ENCODE assay signal across 7 mouse cellular contexts in the genomic region with DNA sequence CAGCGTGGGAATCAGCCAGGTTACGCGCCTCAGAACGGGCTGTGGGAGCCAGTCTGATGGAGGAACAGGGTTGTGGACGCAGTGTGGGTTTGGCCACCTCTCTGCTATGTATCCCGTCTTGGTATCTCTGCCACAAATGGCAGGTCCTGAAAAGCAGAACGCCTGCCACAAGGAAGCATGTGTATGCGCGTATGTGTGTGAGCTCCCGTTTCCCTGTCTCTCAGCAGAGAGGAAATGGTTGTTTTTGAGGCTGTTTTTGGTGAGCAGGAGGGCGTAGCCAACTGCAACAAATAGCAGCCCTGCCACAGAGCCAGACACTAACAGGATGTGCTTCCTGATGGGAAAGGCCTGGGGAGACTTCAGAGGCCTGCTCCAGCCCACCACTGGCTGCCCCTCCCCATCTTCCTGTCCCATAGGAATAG. TPM values are rescaled to one million over a fixed set of nuclear protein-coding genes. Genes with fewer than 3 reads are reported as not detected.
DNase-seq lines count a peak whose midpoint lies in the region; ATAC-seq and TF ChIP-seq lines count a peak whose summit lies in the region.

No protein-coding gene starts in this region.

- H3K9me3 ChIP-seq in embryonic facial prominence, embryonic 15.5 days (replicated peaks): no peaks in the 10 kb centered on the region

- TF ChIP-seq POLR2A in bone marrow macrophage, adult 2 months (IDR thresholded peaks at IDR 0.05; ENCODE audit: borderline replicate concordance, low read depth, low read length): no peak

- WGBS in embryonic facial prominence, embryonic 15.5 days: 41% methylated on average over 11 of the region's 11 CpGs

- no peaks in the 10 kb centered on the region for H3K36me3 ChIP-seq in embryonic facial prominence, embryonic 15.5 days

- no peak for ATAC-seq in embryonic facial prominence, embryonic 15.5 days (ENCODE audit: insufficient number of reproducible peaks, low FRiP score, low TSS enrichment, low read depth)

- DNase-seq in heart, postnatal 14 days: peak; percentile 71 to 72
- peak; percentile 78 to 86 for DNase-seq in kidney, postnatal 36 days
- DNase-seq in mesoderm, embryonic 11.5 days (ENCODE audit: low read depth, low spot score): peak; percentile 9
- DNase-seq in B cell, adult 2 months: no peak
- DNase-seq in layer of hippocampus, adult 8-10 months (ENCODE audit: low spot score in 2 of 2): no peak

- no peaks in the 10 kb centered on the region for H3K27me3 ChIP-seq in embryonic facial prominence, embryonic 15.5 days

- no peak overlapping the region for H3K9ac ChIP-seq in embryonic facial prominence, embryonic 15.5 days

- no peak for TF ChIP-seq CTCF in bone marrow macrophage, adult 2 months (IDR thresholded peaks at IDR 0.05; ENCODE audit: low read depth, low read length)

- intact Hi-C loops in heart, postnatal 14 days (cut with DNase I): no loop called here

- no peak overlapping the region for H3K4me3 ChIP-seq in bone marrow macrophage, adult 2 months (ENCODE audit: insufficient read depth, low read length)
- H3K4me3 ChIP-seq in embryonic facial prominence, embryonic 15.5 days (replicated peaks): peak overlapping the region; percentile 32

- H3K4me1 ChIP-seq in bone marrow macrophage, adult 2 months (ENCODE audit: control insufficient read depth, insufficient read depth, low read length): peaks cover 27% of the 10 kb centered on the region
- H3K4me1 ChIP-seq in embryonic facial prominence, embryonic 15.5 days: peaks cover 87% of the 10 kb centered on the region

- 0 out of 2 replicates have a peak overlapping the region, but pooled peaks have one; percentile 12 for H3K27ac ChIP-seq in bone marrow macrophage, adult 2 months (ENCODE audit: insufficient read depth, low read depth, low read length)
- H3K27ac ChIP-seq in embryonic facial prominence, embryonic 15.5 days (replicated peaks): peak overlapping the region; percentile 97

- peak overlapping the region; percentile 35 for H3K4me2 ChIP-seq in embryonic facial prominence, embryonic 15.5 days (replicated peaks)

RNA-seq across cellular contexts. Expression of a gene that starts 2.4 kb away (rescaled TPM):
- polyA plus RNA-seq in bone marrow macrophage, adult 2 months (2012; ENCODE audit: insufficient read depth, insufficient read length, missing spikeins): 0.80 TPM in 1 of 2 replicates, not detected in the other
- 29.8 and 32.5 TPM in 2 replicates for polyA plus RNA-seq in embryonic facial prominence, embryonic 15.5 days (2015; fragmentation: Nextera tagmentation; extraction: Ambion mirVana)
- total RNA-seq in heart, postnatal 14 days (2021): 10 to 100 TPM; 35.5 to 39.1 TPM
- total RNA-seq in layer of hippocampus, adult 8-10 months (2022): 1 to 10 TPM; 7.4 to 9.3 (median 8.1) TPM

RNA-seq across cellular contexts. Expression of a gene that starts 34.8 kb away (rescaled TPM):
- polyA plus RNA-seq in bone marrow macrophage, adult 2 months (2012; ENCODE audit: insufficient read depth, insufficient read length, missing spikeins): 8.3 and 9.5 TPM in 2 replicates
- 42.3 and 49.2 TPM in 2 replicates for polyA plus RNA-seq in embryonic facial prominence, embryonic 15.5 days (2015; fragmentation: Nextera tagmentation; extraction: Ambion mirVana)
- total RNA-seq in heart, postnatal 14 days (2021): 10 to 100 TPM; 11.2 to 13.3 TPM
- total RNA-seq in layer of hippocampus, adult 8-10 months (2022): 10 to 100 TPM; 32.8 to 38.7 (median 36.8) TPM

RNA-seq across cellular contexts. Expression of a gene that starts 39.6 kb away (rescaled TPM):
- polyA plus RNA-seq in bone marrow macrophage, adult 2 months (2012; ENCODE audit: insufficient read depth, insufficient read length, missing spikeins): not detected in 2 replicates
- 2.2 and 2.8 TPM in 2 replicates for polyA plus RNA-seq in embryonic facial prominence, embryonic 15.5 days (2015; fragmentation: Nextera tagmentation; extraction: Ambion mirVana)
- total RNA-seq in heart, postnatal 14 days (2021): 1 to 10 TPM; 4.6 to 7.2 TPM
- 1 to 10 TPM in 3 of 4 experiments, under 1 TPM in 1; 0.89 to 3.9 (median 1.8) TPM for total RNA-seq in layer of hippocampus, adult 8-10 months (2022)

RNA-seq across cellular contexts. Expression of a gene that starts 52.2 kb away (rescaled TPM):
- 86.1 and 89.4 TPM in 2 replicates for polyA plus RNA-seq in bone marrow macrophage, adult 2 months (2012; ENCODE audit: insufficient read depth, insufficient read length, missing spikeins)
- 27.3 and 27.4 TPM in 2 replicates for polyA plus RNA-seq in embryonic facial prominence, embryonic 15.5 days (2015; fragmentation: Nextera tagmentation; extraction: Ambion mirVana)
- 10 to 100 TPM; 27.5 to 28.9 TPM for total RNA-seq in heart, postnatal 14 days (2021)
- total RNA-seq in layer of hippocampus, adult 8-10 months (2022): 10 to 100 TPM; 54.7 to 61.5 (median 58.9) TPM

Comparison
In these comparisons a context has a peak if more than half of its experiments do, and no peak if none do; other contexts are left out.
1. DNase-seq: peak in heart, postnatal 14 days (2 of 2), kidney, postnatal 36 days (2 of 2) and mesoderm, embryonic 11.5 days (single experiment); none in B cell, adult 2 months (0 of 2) and layer of hippocampus, adult 8-10 months (0 of 2).